Mouse (Mus musculus): ENCODE data around the gene Slc2a10. TPM values are rescaled to one million over a fixed set of nuclear protein-coding genes. Genes with fewer than 3 reads are reported as not detected.
A peak's percentile ranks its signal among the peaks of the same experiment; 100 is the strongest.
"Not testable (repeated sequence)": the region's sequence is repeated elsewhere in the genome, so short reads cannot be mapped to it uniquely, and the experiment has no call there.

Gene Slc2a10
- polyA plus RNA-seq, 1 experiment from 2014 or later, result 13.9 TPM

DNA sequence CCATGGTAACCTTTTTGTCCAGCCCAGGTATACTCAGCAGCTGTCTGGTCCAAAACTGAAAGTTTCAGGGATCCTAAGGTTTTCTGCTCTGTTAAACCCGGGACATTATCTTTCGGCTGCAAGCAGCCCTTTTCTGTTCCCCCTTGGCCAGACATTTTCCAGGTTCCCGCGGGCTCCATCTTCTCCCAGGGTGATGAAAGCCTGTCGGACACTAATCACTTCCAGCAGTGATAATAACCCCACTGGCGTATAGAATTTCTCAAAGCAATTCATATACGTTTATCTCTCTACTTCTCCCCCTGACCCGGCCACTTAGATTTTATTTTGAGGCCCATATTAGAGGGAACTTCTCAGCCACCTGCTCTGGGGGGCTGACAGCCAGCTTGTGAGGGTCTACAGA, 42.8 kb downstream of the Slc2a10 start:
- Histone ChIP-seq H3K4me2 (no peak overlapping the region), H3K4me3 (no peak overlapping the region), H3K9me3 (no peaks in the 10 kb centered on the region), H3K27me3 (peaks cover 12% of the 10 kb centered on the region), H3K4me1 (peaks cover 6% of the 10 kb centered on the region), H3K9ac (no peak overlapping the region), H3K36me3 (no peaks in the 10 kb centered on the region), H3K27ac (no peak overlapping the region)
- WGBS, result 24% methylated on average over 8 of the region's 8 CpGs
- ATAC-seq (ENCODE audit: insufficient number of reproducible peaks, low FRiP score, low TSS enrichment, low read depth), result no peak

- no peak overlapping the region for H3K9ac ChIP-seq
- H3K4me2 ChIP-seq, result no peak overlapping the region
- WGBS, result 58% methylated on average over 9 of the region's 9 CpGs
- peaks cover 12% of the 10 kb centered on the region for H3K27me3 ChIP-seq
- peaks cover 6% of the 10 kb centered on the region for H3K4me1 ChIP-seq
- H3K36me3 ChIP-seq, result no peaks in the 10 kb centered on the region
- no peak overlapping the region for H3K4me3 ChIP-seq
- ATAC-seq (ENCODE audit: insufficient number of reproducible peaks, low FRiP score, low TSS enrichment, low read depth), result no peak
- H3K9me3 ChIP-seq, result no peaks in the 10 kb centered on the region
- H3K27ac ChIP-seq, result no peak overlapping the region
These were observed 43.8 kb downstream of the Slc2a10 start for GRCm38 (mm10) chr2:165547410-165547809.

DNA sequence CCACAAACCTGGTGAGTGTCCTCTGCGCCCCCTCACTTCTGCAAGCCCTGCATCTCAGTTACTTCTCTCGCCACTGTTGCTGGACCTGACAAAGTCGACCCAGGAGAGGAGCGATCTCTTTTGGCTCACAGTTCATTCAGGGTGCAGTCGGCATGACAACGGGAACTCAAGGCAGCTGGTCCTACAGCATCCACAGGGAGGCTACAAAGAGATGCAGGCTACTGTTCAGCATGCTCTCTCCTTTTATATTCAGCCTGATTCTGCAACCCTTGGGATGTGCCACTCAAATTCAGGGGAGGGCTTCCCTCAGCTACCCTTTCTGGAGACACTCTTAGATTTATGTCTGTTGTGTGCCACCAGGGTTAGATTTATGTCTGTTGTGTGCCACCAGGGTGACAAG, 45.0 kb downstream of the Slc2a10 start:
- Histone ChIP-seq H3K4me2 (no peak overlapping the region), H3K27me3 (peaks cover 7% of the 10 kb centered on the region; the same call in 1 of the 2 replicates), H3K9ac (no peak overlapping the region), H3K4me1 (peaks cover 6% of the 10 kb centered on the region), H3K27ac (no peak overlapping the region), H3K9me3 (no peaks in the 10 kb centered on the region), H3K4me3 (no peak overlapping the region), H3K36me3 (no peaks in the 10 kb centered on the region)
- ATAC-seq (ENCODE audit: insufficient number of reproducible peaks, low FRiP score, low TSS enrichment, low read depth), result no peak
- WGBS, result 75% methylated on average over 6 of the region's 6 CpGs

DNA sequence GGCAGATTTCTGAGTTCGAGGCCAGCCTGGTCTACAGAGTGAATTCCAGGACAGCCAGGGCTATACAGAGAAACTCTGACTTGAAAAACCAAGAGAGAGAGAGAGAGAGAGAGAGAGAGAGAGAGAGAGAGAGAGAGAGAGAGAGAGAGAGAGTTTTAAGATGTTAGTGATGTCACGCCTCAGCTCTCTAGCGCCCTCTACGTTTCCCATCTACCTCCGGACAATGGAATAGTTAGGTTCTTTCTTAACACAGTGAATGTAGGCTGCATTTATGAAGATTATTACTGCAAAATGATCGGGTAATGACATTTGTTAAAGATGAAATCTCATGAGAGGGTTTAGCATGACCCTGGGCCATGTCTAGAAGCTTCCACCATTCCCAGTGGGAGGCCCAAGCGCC, 46.8 kb downstream of the Slc2a10 start:
- H3K9ac ChIP-seq, H3K4me2 ChIP-seq: not testable (repeated sequence)
- 75% methylated on average over 7 of the region's 7 CpGs for WGBS

GRCm38 (mm10) chr2:165554066-165554465, 50.5 kb downstream of the Slc2a10 start:
- no peak for ATAC-seq (ENCODE audit: insufficient number of reproducible peaks, low FRiP score, low TSS enrichment, low read depth)
- no peak overlapping the region for H3K4me2 ChIP-seq
- WGBS, result 70% methylated on average over 9 of the region's 9 CpGs
- H3K27ac ChIP-seq, result no peak overlapping the region
- 0 out of 2 replicates have a peak, but pooled peaks cover 2% of the 10 kb centered on the region for H3K4me1 ChIP-seq
- no peaks in the 10 kb centered on the region for H3K9me3 ChIP-seq
- H3K4me3 ChIP-seq, result no peak overlapping the region
- no peaks in the 10 kb centered on the region for H3K36me3 ChIP-seq
- peaks cover 12% of the 10 kb centered on the region for H3K27me3 ChIP-seq
- H3K9ac ChIP-seq, result no peak overlapping the region

More for the DNA sequence above, 46.8 kb downstream of the Slc2a10 start:
- not testable (repeated sequence) for H3K27me3 ChIP-seq; H3K9me3 ChIP-seq; H3K36me3 ChIP-seq; ATAC-seq (ENCODE audit: insufficient number of reproducible peaks, low FRiP score, low TSS enrichment, low read depth); H3K4me1 ChIP-seq; H3K27ac ChIP-seq; H3K4me3 ChIP-seq

DNA sequence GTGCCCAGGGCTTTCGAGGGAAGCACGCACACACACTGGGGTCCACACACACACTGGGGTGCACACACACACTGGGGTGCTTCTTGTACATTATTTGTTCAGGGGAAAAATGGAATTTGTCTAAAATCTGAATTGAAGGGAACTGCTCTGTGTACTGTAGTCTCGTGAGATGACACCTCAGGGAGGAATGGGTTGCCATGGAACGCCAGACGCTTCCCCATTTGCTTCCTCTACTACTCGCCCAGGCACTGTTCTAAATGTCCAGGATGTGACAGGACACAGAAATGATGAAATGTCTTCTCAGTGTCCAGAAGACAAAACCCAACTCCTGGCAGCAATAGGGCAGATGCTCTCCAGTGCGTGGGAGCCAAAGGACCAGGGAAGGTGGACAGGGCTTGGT, 53.7 kb downstream of the Slc2a10 start:
- H3K4me2 ChIP-seq, result no peak overlapping the region

DNA sequence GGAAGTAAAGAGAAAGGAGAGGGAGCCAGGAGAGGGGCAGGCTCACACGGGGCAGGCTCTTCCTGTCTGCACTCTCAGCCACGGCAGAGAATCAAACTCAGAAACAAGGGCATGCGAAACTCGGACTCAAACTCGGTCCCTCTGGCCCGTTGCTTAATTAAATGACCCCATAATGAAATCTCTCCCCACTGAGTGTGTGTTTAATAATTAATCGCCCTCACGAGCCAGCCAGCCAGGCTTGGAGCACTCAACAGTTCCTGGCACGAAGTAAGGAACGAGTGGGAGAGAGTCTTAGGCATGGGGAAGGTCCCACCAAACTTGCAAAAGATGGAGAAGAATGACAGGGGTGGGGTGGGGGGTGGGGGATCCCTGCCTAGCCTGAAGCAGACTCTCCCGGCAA, 55.3 kb downstream of the Slc2a10 start:
- Histone ChIP-seq H3K9ac (no peak overlapping the region), H3K4me1 (peaks cover 13% of the 10 kb centered on the region), H3K36me3 (no peaks in the 10 kb centered on the region), H3K4me2 (no peak overlapping the region), H3K4me3 (no peak overlapping the region), H3K27ac (no peak overlapping the region), H3K9me3 (no peaks in the 10 kb centered on the region), H3K27me3 (peaks cover 22% of the 10 kb centered on the region)
- no peak for ATAC-seq (ENCODE audit: insufficient number of reproducible peaks, low FRiP score, low TSS enrichment, low read depth)
- WGBS, result 33% methylated on average over 11 of the region's 11 CpGs

More for the DNA sequence above, 53.7 kb downstream of the Slc2a10 start:
- Histone ChIP-seq H3K4me3 (no peak overlapping the region), H3K27ac (no peak overlapping the region), H3K36me3 (no peaks in the 10 kb centered on the region), H3K9me3 (no peaks in the 10 kb centered on the region), H3K27me3 (peaks cover 12% of the 10 kb centered on the region), H3K9ac (no peak overlapping the region), H3K4me1 (peaks cover 3% of the 10 kb centered on the region; the same call in 1 of the 2 replicates)
- WGBS, result 87% methylated on average over 7 of the region's 7 CpGs
- no peak for ATAC-seq (ENCODE audit: insufficient number of reproducible peaks, low FRiP score, low TSS enrichment, low read depth)

GRCm38 (mm10) chr2:165559506-165560235, 56.1 kb downstream of the Slc2a10 start:
- H3K9ac ChIP-seq, result no peak overlapping the region

DNA sequence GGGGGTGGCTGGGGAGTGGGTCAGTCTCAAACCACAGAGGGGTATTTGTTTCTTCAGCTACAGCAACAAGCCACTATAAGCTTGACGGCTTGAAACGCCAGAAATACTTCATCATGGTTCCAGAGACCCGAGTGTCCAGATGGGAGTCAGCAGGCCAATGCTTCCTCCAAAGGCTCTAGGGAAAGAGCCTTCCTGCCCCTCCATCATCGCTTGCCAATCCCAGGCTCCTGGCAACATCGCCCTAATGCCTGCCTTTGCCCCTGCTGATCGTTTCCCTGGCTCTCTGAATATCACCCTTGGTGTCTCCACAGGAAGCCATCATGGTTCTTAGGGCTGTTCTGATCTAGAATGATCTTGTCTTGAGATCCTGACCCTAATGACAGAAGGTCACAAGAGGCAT, 58.3 kb downstream of the Slc2a10 start:
- H3K4me1 ChIP-seq, result peaks cover 17% of the 10 kb centered on the region
- no peaks in the 10 kb centered on the region for H3K36me3 ChIP-seq
- no peaks in the 10 kb centered on the region for H3K9me3 ChIP-seq
- H3K27ac ChIP-seq, result no peak overlapping the region
- no peak overlapping the region for H3K4me2 ChIP-seq
- WGBS, result 80% methylated on average over 6 of the region's 6 CpGs
- no peak overlapping the region for H3K9ac ChIP-seq
- no peak for ATAC-seq (ENCODE audit: insufficient number of reproducible peaks, low FRiP score, low TSS enrichment, low read depth)
- H3K27me3 ChIP-seq, result peaks cover 41% of the 10 kb centered on the region
- no peak overlapping the region for H3K4me3 ChIP-seq

More at GRCm38 (mm10) chr2:165559506-165560235, 56.1 kb downstream of the Slc2a10 start:
- Histone ChIP-seq H3K27ac (no peak overlapping the region), H3K4me2 (no peak overlapping the region), H3K36me3 (no peaks in the 10 kb centered on the region), H3K9me3 (no peaks in the 10 kb centered on the region), H3K4me1 (peaks cover 14% of the 10 kb centered on the region), H3K27me3 (peaks cover 29% of the 10 kb centered on the region), H3K4me3 (no peak overlapping the region)
- 17% methylated on average over 11 of the region's 11 CpGs for WGBS
- no peak for ATAC-seq (ENCODE audit: insufficient number of reproducible peaks, low FRiP score, low TSS enrichment, low read depth)

DNA sequence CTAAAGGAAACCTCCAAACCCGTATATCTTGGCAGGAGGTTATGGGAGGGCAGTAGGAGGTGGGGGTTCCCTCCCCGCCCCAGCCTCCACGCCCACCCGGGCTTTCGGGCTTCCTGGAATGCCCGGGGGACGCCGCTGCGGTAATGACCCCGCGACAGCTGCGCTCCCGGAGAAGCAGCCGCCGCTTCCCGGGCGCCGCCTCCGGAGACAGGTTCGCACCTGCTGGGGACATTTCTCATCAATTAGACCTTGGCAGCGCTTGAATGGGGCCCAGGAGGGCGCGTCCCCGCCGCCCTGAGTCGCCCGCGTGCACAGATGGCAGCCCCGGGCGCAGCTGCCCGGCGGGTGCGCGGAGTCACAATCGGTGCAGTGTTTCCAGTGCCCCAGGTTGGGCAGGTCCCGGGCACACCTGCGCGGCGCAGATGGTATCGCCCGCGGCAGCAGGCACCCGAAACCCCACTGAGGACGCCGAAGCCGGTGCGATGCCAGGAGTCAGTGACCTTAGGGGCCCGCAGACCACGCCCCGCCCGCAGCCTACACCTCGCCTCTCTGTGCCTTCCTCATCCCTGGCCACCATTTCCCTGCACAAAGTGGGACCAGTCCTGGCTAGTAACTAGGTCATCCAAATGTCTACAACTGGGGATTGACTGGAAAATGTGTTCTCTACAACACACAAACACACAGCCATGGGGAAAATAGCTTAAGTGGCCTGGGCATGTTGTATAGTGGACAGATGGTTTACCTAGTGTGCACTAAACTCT, 59.9 kb downstream of the Slc2a10 start:
- under 1% methylated on average over 51 of the region's 52 CpGs for WGBS
- Histone ChIP-seq H3K27me3 (peaks cover 36% of the 10 kb centered on the region), H3K4me2 (peak overlapping the region; percentile 74), H3K27ac (no peak overlapping the region), H3K4me3 (peak overlapping the region; percentile 37), H3K4me1 (peaks cover 24% of the 10 kb centered on the region), H3K9ac (0 out of 2 replicates have a peak overlapping the region, but pooled peaks have one; percentile 33), H3K36me3 (no peaks in the 10 kb centered on the region), H3K9me3 (no peaks in the 10 kb centered on the region)
- peak; percentile 43 for ATAC-seq (ENCODE audit: insufficient number of reproducible peaks, low FRiP score, low TSS enrichment, low read depth)

DNA sequence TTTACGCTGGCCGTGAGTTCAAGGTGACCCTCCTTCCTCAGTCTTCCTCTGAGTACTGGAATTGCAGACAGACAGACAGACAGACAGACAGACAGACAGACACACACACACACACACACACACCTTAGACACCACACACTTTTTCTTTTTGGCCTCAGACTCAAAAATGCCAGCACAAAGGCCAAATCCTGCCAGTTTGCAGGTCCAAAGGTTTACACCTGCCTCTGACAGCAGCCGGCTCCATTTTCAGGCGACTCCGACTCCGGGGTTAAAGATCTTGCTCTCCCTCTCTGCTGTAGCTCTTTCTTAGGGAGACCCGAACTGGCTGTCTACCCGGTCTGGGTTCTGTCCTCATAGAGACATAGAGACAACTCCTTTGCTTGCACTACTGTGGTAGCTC, 60.5 kb downstream of the Slc2a10 start:
- H3K4me1 ChIP-seq, result peaks cover 21% of the 10 kb centered on the region
- no peak for ATAC-seq (ENCODE audit: insufficient number of reproducible peaks, low FRiP score, low TSS enrichment, low read depth)
- WGBS, result 65% methylated on average over 8 of the region's 8 CpGs
- no peak overlapping the region for H3K4me2 ChIP-seq
- no peak overlapping the region for H3K9ac ChIP-seq
- peaks cover 36% of the 10 kb centered on the region for H3K27me3 ChIP-seq
- no peaks in the 10 kb centered on the region for H3K9me3 ChIP-seq
- no peak overlapping the region for H3K27ac ChIP-seq
- H3K4me3 ChIP-seq, result no peak overlapping the region
- no peaks in the 10 kb centered on the region for H3K36me3 ChIP-seq

GRCm38 (mm10) chr2:165564620-165565019, 61.0 kb downstream of the Slc2a10 start:
- H3K27me3 ChIP-seq, result peaks cover 36% of the 10 kb centered on the region
- H3K4me2 ChIP-seq, result no peak overlapping the region
- no peak overlapping the region for H3K27ac ChIP-seq
- no peak overlapping the region for H3K4me3 ChIP-seq
- H3K4me1 ChIP-seq, result peaks cover 21% of the 10 kb centered on the region
- no peak for ATAC-seq (ENCODE audit: insufficient number of reproducible peaks, low FRiP score, low TSS enrichment, low read depth)
- H3K36me3 ChIP-seq, result no peaks in the 10 kb centered on the region
- no peaks in the 10 kb centered on the region for H3K9me3 ChIP-seq
- H3K9ac ChIP-seq, result no peak overlapping the region
- WGBS, result 56% methylated on average over 6 of the region's 6 CpGs

All from limb, embryonic 15.5 days (tissue).